Mouse (Mus musculus) midbrain, postnatal 0 days (tissue): ENCODE measurements at regions not wholly inside any gene's neighbourhood (a gene's known extent, or its start where the extent isn't known, plus 50 kb on each side); places are given as distances from the start of the nearest gene placed in this dataset.

ENCODE experiments used
- ATAC-seq: fragments of 200-750 bp; cut with Nextera tagmentation; 2 replicates; pipeline ENCODE4 v1.8.0; 2017; ENCODE audit warnings: moderate number of reproducible peaks, mild to moderate bottlenecking, moderate TSS enrichment, moderate library complexity; ENCODE audit not compliant: low FRiP score
- DNase-seq: peaks from one replicate; pipeline ENCODE4 v3.0.0-alpha.2; 2015; ENCODE audit warnings: low spot score
- H3K27ac ChIP-seq: fragments of 300-500 bp; sonication (generic); 2 replicates; pipeline ENCODE4 v1.5.1; 2014; ENCODE audit warnings: low read depth, mild to moderate bottlenecking, low read length, mixed read lengths
- H3K27me3 ChIP-seq: fragments of 300-500 bp; sonication (generic); 2 replicates; pipeline ENCODE4 v1.6.1; 2014; ENCODE audit warnings: low read length, control low read depth, mixed read lengths; ENCODE audit not compliant: insufficient read depth
- H3K36me3 ChIP-seq: fragments of 300-500 bp; sonication (generic); 2 replicates; pipeline ENCODE4 v1.6.1; 2014; ENCODE audit warnings: low read length, control low read depth, mixed read lengths; ENCODE audit not compliant: insufficient read depth
- H3K4me1 ChIP-seq: fragments of 300-500 bp; sonication (generic); 2 replicates; pipeline ENCODE4 v1.6.1; 2014; ENCODE audit warnings: mild to moderate bottlenecking, control low read depth, antibody characterized with exemption, low read length, mixed read lengths; ENCODE audit not compliant: insufficient read depth
- H3K4me2 ChIP-seq: fragments of 300-500 bp; sonication (generic); 2 replicates; pipeline ENCODE4 v1.6.1; 2014; ENCODE audit warnings: low read depth, mild to moderate bottlenecking, low read length, mixed read lengths; ENCODE audit not compliant: poor library complexity, severe bottlenecking
- H3K4me3 ChIP-seq: fragments of 300-500 bp; sonication (generic); 2 replicates; pipeline ENCODE4 v1.5.1; 2014; ENCODE audit warnings: low read depth, mild to moderate bottlenecking, low read length, moderate library complexity
- H3K9ac ChIP-seq: fragments of 300-500 bp; sonication (generic); replicated peaks from 2 replicates; pipeline ENCODE4 v1.6.1; 2014; ENCODE audit warnings: mild to moderate bottlenecking, low read length, moderate library complexity, mixed read lengths; ENCODE audit not compliant: poor library complexity, severe bottlenecking
- H3K9me3 ChIP-seq: fragments of 300-500 bp; sonication (generic); 2 replicates; pipeline ENCODE4 v1.6.1; 2016; ENCODE audit warnings: low read length, control low read depth
- CTCF ChIP-seq: IDR thresholded peaks from 2 replicates; pipeline ENCODE4 v1.5.1; 2016; ENCODE audit warnings: antibody characterized with exemption, mild to moderate bottlenecking
- WGBS: fragments of 180-500 bp; shearing (Covaris S2); extraction: QIAGEN DNeasy Blood & Tissue Kit; methylation state at CpG from one replicate; pipeline ENCODE4 v1.1.7; 2014; 5-methylcytosine and 5-hydroxymethylcytosine counted together

DNA sequence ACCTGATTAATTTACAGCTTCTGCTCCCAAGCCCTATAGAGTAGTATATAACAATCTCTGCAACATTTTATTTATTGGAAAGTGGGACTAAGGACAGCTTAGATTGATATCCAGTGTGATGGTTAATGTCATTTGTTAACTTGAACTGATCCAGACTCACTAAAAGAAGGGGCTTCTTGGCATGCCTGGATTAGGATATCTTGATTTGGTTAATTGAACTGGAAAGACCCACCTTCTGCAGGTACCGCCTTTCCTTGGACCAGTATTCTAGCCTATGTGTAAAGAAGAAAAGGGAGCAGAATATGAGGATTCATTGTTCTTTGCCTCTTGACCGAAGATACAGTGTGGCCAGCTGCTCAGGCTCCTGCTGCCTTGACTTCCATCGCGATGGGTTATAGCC is 288.5 kb downstream of the Pla2g4a start:
- no peaks in the 10 kb centered on the region for H3K36me3 ChIP-seq
- no peak overlapping the region for H3K4me3 ChIP-seq
- H3K27me3 ChIP-seq, result no peaks in the 10 kb centered on the region
- no peak for TF ChIP-seq CTCF
- DNase-seq (no peak), ATAC-seq (no peak)
- H3K4me2 ChIP-seq, result no peak overlapping the region
- no peaks in the 10 kb centered on the region for H3K4me1 ChIP-seq
- no peak overlapping the region for H3K9ac ChIP-seq
- H3K27ac ChIP-seq, result no peak overlapping the region
- WGBS, result 92% methylated on average over 4 of the region's 4 CpGs
- no peaks in the 10 kb centered on the region for H3K9me3 ChIP-seq

DNA sequence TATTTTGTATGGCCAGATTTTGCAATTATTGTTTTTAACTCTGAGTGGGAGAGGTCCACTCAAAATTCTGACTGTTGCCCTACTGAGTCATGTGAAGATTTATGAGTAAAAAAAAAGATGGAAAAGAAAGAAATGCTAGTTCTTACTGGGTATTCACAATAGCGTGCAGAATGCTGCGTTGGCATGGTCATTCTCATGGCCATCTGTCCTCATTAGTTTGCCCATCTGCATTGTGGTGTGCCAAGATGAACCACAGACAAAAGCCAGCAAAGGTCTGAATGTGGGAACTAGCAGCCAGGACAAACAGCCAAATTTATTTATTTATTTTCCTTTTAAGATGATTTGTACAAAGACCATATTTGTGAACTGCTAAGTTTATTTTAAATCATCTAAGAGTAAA is 289.0 kb downstream of the Pla2g4a start:
- Histone ChIP-seq H3K4me3 (no peak overlapping the region), H3K4me2 (no peak overlapping the region), H3K9me3 (no peaks in the 10 kb centered on the region), H3K4me1 (no peaks in the 10 kb centered on the region), H3K36me3 (no peaks in the 10 kb centered on the region), H3K9ac (no peak overlapping the region), H3K27me3 (no peaks in the 10 kb centered on the region), H3K27ac (no peak overlapping the region)
- ATAC-seq, result no peak
- WGBS, result 81% methylated on average over 2 of the region's 2 CpGs
- no peak for TF ChIP-seq CTCF
- DNase-seq, result peak; percentile 72

DNA sequence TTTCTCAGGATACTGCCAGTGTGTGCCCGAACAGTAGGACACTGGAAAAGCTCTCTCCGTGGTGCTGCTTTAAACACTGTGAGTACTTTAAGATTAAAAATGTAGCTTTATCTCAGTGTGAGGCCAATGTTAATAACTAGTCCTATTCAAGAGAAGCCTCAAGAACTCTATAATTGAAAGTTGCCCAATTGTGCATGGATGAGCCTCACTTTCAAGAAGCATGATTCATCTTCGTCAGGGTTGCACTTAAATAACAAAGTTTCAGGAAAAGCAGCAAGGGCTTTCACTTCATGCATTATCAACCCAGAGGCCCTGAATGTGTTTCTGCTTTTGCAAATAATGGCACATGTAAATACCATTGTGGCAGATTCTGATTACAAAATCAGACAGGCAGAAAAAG is 290.0 kb downstream of the Pla2g4a start:
- Histone ChIP-seq H3K4me2 (no peak overlapping the region), H3K4me3 (no peak overlapping the region), H3K27ac (no peak overlapping the region), H3K9me3 (no peaks in the 10 kb centered on the region), H3K27me3 (no peaks in the 10 kb centered on the region), H3K9ac (no peak overlapping the region), H3K4me1 (no peaks in the 10 kb centered on the region), H3K36me3 (no peaks in the 10 kb centered on the region)
- ATAC-seq (no peak), DNase-seq (peak; percentile 46)
- 42% methylated on average over 3 of the region's 3 CpGs for WGBS
- TF ChIP-seq CTCF, result no peak
